In the genomic region with DNA sequence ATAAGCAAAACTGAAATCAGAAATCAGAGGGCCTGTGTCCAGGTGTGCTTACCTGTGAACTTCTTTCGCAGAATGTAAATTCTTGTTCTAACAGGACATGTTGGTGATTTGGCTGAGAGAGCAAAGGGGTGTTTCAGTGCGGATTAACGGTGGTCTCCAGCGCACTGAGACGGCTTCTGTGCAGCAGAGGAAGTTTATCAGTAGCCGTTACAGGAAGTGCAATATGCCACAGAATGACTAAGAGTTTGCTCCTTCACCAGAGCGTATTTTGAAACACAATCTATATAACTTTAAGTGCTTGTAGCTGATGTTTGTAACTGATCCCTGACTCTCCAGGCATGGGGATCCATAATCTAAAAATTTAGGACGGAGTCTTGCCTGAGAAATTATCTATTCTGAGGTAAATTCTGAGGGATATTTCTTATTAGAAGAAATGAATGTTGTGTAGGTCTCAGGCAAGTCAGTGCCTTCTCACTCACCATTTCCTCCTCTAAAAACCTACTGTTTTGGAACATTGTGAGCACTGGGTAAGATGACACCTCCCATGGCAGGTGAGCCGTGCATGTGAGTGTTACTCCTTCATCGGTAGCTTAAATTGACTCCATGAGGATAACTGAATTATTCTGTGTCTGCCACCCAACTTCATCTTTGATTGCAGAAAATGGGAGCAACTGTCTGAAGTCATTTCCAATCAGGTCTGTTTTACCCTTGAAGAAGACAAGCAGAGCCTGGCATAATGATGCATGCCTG, we compare ENCODE assay signal across 10 mouse cellular contexts. TPM values are rescaled to one million over a fixed set of nuclear protein-coding genes. Genes with fewer than 3 reads are reported as not detected.
DNase-seq lines count a peak whose midpoint lies in the region; ATAC-seq and TF ChIP-seq lines count a peak whose summit lies in the region.
"Had no signal": no experiment of that assay in that cellular context is flagged by ENCODE, and none has a peak within 500 bp of the region (broad histone marks: within the 10 kb centered on the region; RNA-seq: fewer than 3 reads in every experiment).

A gene (minus strand): TSS at position 203 of the 750 bp plus-strand sequence.

- no peak within 1 kb of the TSS for H3K4me3 ChIP-seq in heart, adult 2 months

- 0 out of 2 replicates have a peak, but pooled peaks have one; percentile 26 for TF ChIP-seq POLR2A in heart, adult 2 months (IDR thresholded peaks at IDR 0.05; ENCODE audit: insufficient read depth, low read depth, low read length)

- no peaks in the 10 kb centered on the region for H3K36me3 ChIP-seq in heart, adult 2 months (ENCODE audit: control insufficient read depth, insufficient read depth, low read length)

- H3K4me1 ChIP-seq in heart, adult 2 months (ENCODE audit: control insufficient read depth, insufficient read depth, low read length): peaks cover 4% of the 10 kb centered on the region

- no peaks in the 10 kb centered on the region for H3K27me3 ChIP-seq in heart, adult 2 months (ENCODE audit: control insufficient read depth, insufficient read depth, low read length)

- no peak for TF ChIP-seq CTCF in heart, adult 2 months (IDR thresholded peaks at IDR 0.05)

- no peak within 1 kb of the TSS for H3K9ac ChIP-seq in heart, adult 2 months (ENCODE audit: low read depth, low read length)

- no peak for TF ChIP-seq EP300 in heart, adult 2 months (IDR thresholded peaks at IDR 0.05; ENCODE audit: insufficient read depth, low read depth, low read length)

- H3K79me2 ChIP-seq in heart, adult 2 months (replicated peaks; ENCODE audit: control insufficient read depth, insufficient read depth, low read length): no peaks in the 10 kb centered on the region

- no peak within 1 kb of the TSS for H3K27ac ChIP-seq in heart, adult 2 months

- WGBS in heart, adult 2 months: 64% methylated on average over 10 of the region's 10 CpGs

- no peak for DNase-seq in heart, adult 2 months
- DNase-seq in heart, postnatal 4 days: no peak
- DNase-seq in B cell, adult 2 months: peak; percentile 66 to 68
- DNase-seq in natural killer cell, adult 2 months (ENCODE audit: low spot score in 2 of 2): peak; percentile 59 to 60
- DNase-seq in urinary bladder, postnatal 10 days (ENCODE audit: low spot score): no peak
- DNase-seq in frontal cortex, postnatal 36 days (ENCODE audit: low spot score in 2 of 2): no peak
- no peak for DNase-seq in neural tube, embryonic 10.5 days (ENCODE audit: extremely low spot score, low spot score)
- DNase-seq: gastrocnemius, postnatal 36 days had no signal

- peak; percentile 52 to 62 for ATAC-seq in hematopoietic stem cell, adult 5-6 weeks (replicated peaks in 1 of 2; ENCODE audit: insufficient read depth in 1 of 2, low FRiP score in 2 of 2, low TSS enrichment in 1 of 2, low read depth in 1 of 2, poor library complexity in 2 of 2, severe bottlenecking in 2 of 2)

- intact Hi-C loops in heart, adult 2 months (cut with DNase I): no loop called here

RNA-seq across cellular contexts. Expression of the gene that starts here (rescaled TPM):
- total RNA-seq in heart, adult 2 months (2021): 1 to 10 TPM in 1 of 2 experiments, under 1 TPM in 1; 0.43 to 1.0 TPM
- polyA plus RNA-seq in heart, adult 2 months (2012; rRNA removed): 3.8 and 4.2 TPM in 2 replicates
- under 1 TPM; 0.38 to 0.68 TPM for total RNA-seq in heart, postnatal 4 days (2021)
- 70.0 and 101 TPM in 2 replicates for total RNA-seq in hematopoietic stem cell, adult 5-6 weeks (2017)
- polyA plus RNA-seq: embryonic facial prominence, embryonic 11.5 days had no signal

Comparison
In these comparisons a context has a peak if more than half of its experiments do, and no peak if none do; other contexts are left out.
1. RNA of the gene that starts here (total RNA-seq): 70.0 to 101 TPM in hematopoietic stem cell, adult 5-6 weeks; 0.43 to 1.0 TPM in heart, adult 2 months and 0.38 to 0.68 TPM in heart, postnatal 4 days; every median in the first group is over 10 times any median in the second.
2. DNase-seq: peak in B cell, adult 2 months (2 of 2) and natural killer cell, adult 2 months (2 of 2); none in heart, adult 2 months (0 of 2), heart, postnatal 4 days (single experiment), urinary bladder, postnatal 10 days (single experiment), frontal cortex, postnatal 36 days (0 of 2) and neural tube, embryonic 10.5 days (single experiment).